Mouse (Mus musculus) intestine, embryonic 15.5 days (tissue): ENCODE measurements around the gene Ssh2. TPM values are rescaled to one million over a fixed set of nuclear protein-coding genes. Genes with fewer than 3 reads are reported as not detected.
A peak's percentile ranks its signal among the peaks of the same experiment; 100 is the strongest.

Experiments
- ATAC-seq: fragments of 200-750 bp; cut with Nextera tagmentation; 2 replicates; pipeline ENCODE4 v1.8.0; 2017; ENCODE audit warnings: moderate TSS enrichment, moderate library complexity
- H3K27ac ChIP-seq: fragments of 300-500 bp; sonication (generic); 2 replicates; pipeline ENCODE4 v1.5.1; 2015; ENCODE audit warnings: mild to moderate bottlenecking, inconsistent platforms
- H3K27me3 ChIP-seq: fragments of 300-500 bp; sonication (generic); replicated peaks from 2 replicates; pipeline ENCODE4 v1.6.1; 2015; ENCODE audit warnings: inconsistent platforms
- H3K36me3 ChIP-seq: fragments of 300-500 bp; sonication (generic); 2 replicates; pipeline ENCODE4 v1.6.1; 2015; ENCODE audit warnings: inconsistent platforms
- H3K4me1 ChIP-seq: fragments of 300-500 bp; sonication (generic); replicated peaks from 2 replicates; pipeline ENCODE4 v1.6.1; 2015; ENCODE audit warnings: inconsistent platforms
- H3K4me2 ChIP-seq: fragments of 300-500 bp; sonication (generic); replicated peaks from 2 replicates; pipeline ENCODE4 v1.6.1; 2015; ENCODE audit warnings: mild to moderate bottlenecking, inconsistent platforms
- H3K4me3 ChIP-seq: fragments of 300-500 bp; sonication (generic); replicated peaks from 2 replicates; pipeline ENCODE4 v1.5.1; 2015; ENCODE audit warnings: inconsistent platforms
- H3K9ac ChIP-seq: fragments of 300-500 bp; sonication (generic); 2 replicates; pipeline ENCODE4 v1.6.1; 2015; ENCODE audit warnings: inconsistent platforms
- H3K9me3 ChIP-seq: fragments of 300-500 bp; sonication (generic); 2 replicates; pipeline ENCODE4 v1.6.1; 2016; ENCODE audit warnings: inconsistent platforms
- WGBS: fragments of 180-500 bp; shearing (Covaris S2); methylation state at CpG from one replicate; pipeline ENCODE4 v1.1.7; 2015; 5-methylcytosine and 5-hydroxymethylcytosine counted together
- polyA plus RNA-seq: library from polyadenylated mRNA; unstranded; fragments of >200 nt; fragmentation: Nextera tagmentation; extraction: Ambion mirVana; gene quantifications from 2 replicates; pipeline ENCODE4 v1.2.1, GENCODE M21; 2015

The Ssh2 gene
- polyA plus RNA-seq, 1 experiment from 2014 or later: 5.7 TPM

GRCm38 (mm10) chr11:77462283-77463100 is 246.4 kb downstream of the Ssh2 start, which contains the start of gene Coro6:
Gene Coro6, plus strand, starts transcription at chr11:77462411.
- Histone ChIP-seq H3K4me1 (peaks cover 14% of the 10 kb centered on the region), H3K36me3 (no peaks in the 10 kb centered on the region), H3K4me2 (peak within 1 kb of the TSS; percentile 99), H3K9me3 (no peaks in the 10 kb centered on the region), H3K4me3 (peak within 1 kb of the TSS; percentile 53), H3K27me3 (peaks cover 51% of the 10 kb centered on the region), H3K9ac (peak within 1 kb of the TSS; percentile 49), H3K27ac (no peak within 1 kb of the TSS)
- ATAC-seq: peak; percentile 81
- WGBS: under 1% methylated on average over 71 of the region's 73 CpGs

DNA sequence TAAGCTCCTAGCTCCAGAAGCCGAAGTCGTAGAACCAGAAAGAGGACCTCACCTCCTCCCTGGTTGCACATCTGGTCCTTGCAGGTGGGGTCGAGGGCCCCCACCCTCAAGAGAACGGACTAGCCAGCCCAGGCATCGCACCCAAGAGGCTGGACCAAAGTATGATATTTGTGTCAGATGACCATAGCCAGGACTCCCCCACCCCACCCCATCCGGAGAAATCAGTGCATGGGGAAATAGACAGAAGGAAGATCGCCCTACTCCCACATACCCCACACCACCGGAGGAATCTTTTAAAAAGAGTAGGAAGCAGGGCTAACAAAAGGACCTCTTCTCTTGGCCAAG is 247.0 kb downstream of the Ssh2 start:
- no peaks in the 10 kb centered on the region for H3K9me3 ChIP-seq
- H3K4me3 ChIP-seq: peak overlapping the region; percentile 53
- WGBS: 39% methylated on average over 8 of the region's 8 CpGs
- peaks cover 57% of the 10 kb centered on the region for H3K27me3 ChIP-seq
- no peaks in the 10 kb centered on the region for H3K36me3 ChIP-seq
- H3K4me2 ChIP-seq: peak overlapping the region; percentile 99
- no peak overlapping the region for H3K9ac ChIP-seq
- ATAC-seq: no peak
- H3K27ac ChIP-seq: no peak overlapping the region
- peaks cover 14% of the 10 kb centered on the region for H3K4me1 ChIP-seq

DNA sequence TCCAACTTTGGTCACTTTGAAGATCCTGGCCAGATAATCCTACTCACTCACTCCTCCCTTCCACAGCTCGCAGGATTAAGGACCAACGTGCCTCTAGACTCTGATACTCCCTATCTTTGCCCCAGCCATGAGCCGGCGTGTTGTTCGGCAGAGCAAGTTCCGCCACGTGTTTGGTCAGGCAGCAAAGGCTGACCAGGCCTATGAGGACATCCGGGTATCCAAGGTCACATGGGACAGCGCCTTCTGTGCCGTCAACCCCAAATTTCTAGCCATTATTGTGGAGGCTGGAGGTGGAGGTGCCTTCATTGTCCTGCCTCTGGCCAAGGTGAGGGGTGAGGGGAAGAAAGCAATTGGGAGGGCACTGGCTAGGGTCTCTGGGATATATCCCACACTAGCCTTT is 247.7 kb downstream of the Ssh2 start:
- Histone ChIP-seq H3K27me3 (peaks cover 61% of the 10 kb centered on the region), H3K36me3 (no peaks in the 10 kb centered on the region), H3K27ac (no peak overlapping the region), H3K9ac (no peak overlapping the region), H3K4me2 (no peak overlapping the region), H3K4me1 (peaks cover 14% of the 10 kb centered on the region), H3K4me3 (no peak overlapping the region), H3K9me3 (no peaks in the 10 kb centered on the region)
- no peak for ATAC-seq
- 74% methylated on average over 10 of the region's 10 CpGs for WGBS

DNA sequence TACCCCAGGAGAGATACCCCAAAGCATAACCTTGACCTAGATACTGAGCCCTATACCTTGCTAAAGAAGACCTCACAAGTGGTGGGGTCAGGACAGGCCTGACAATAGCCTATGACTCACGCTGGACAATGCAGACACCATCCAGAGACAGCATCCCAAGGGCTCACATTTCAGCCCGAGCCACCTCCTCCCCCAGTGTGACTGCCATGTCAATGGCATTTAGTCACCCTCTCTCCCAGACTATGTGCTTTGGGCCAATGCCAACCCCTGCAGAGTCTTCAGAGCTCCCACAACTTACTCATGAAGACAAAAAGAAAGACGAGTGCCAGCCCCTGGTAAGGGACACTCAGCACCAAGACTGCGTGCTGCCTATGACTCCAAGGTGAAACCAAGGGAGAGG is 248.6 kb downstream of the Ssh2 start:
- Histone ChIP-seq H3K9me3 (no peaks in the 10 kb centered on the region), H3K36me3 (no peaks in the 10 kb centered on the region), H3K4me1 (peaks cover 14% of the 10 kb centered on the region), H3K4me3 (no peak overlapping the region), H3K27me3 (peaks cover 61% of the 10 kb centered on the region), H3K27ac (no peak overlapping the region), H3K4me2 (no peak overlapping the region), H3K9ac (no peak overlapping the region)
- no peak for ATAC-seq
- WGBS: 65% methylated on average over 4 of the region's 4 CpGs

- Histone ChIP-seq H3K4me2 (no peak overlapping the region), H3K4me3 (no peak overlapping the region), H3K9ac (no peak overlapping the region), H3K36me3 (no peaks in the 10 kb centered on the region), H3K9me3 (no peaks in the 10 kb centered on the region), H3K27me3 (peaks cover 61% of the 10 kb centered on the region), H3K4me1 (peaks cover 14% of the 10 kb centered on the region), H3K27ac (no peak overlapping the region)
- ATAC-seq: no peak
- 72% methylated on average over 3 of the region's 3 CpGs for WGBS
Measured at GRCm38 (mm10) chr11:77465111-77465510, 249.0 kb downstream of the Ssh2 start.

DNA sequence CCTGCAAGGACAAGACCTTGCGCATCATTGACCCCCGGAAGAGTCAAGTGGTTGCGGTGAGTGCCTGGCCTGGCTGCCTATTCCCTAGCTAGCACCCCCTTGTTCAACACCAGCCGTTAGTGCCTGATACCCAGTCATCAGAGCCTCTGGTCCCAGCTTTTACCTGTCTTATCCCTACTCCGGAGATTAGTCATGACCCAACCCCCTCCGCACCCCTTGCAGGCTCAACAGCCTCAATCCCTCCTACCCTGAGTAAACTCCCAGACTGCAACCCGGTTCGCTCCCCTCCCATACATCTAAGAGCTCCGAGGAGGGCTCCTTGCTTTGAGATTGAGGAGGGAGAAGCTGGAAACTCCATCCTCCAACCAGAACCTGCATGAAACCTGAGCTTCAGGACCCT is 250.5 kb downstream of the Ssh2 start:
- Histone ChIP-seq H3K36me3 (peaks cover 2% of the 10 kb centered on the region; the same call in 1 of the 2 replicates), H3K9ac (no peak overlapping the region)
- ATAC-seq: no peak

GRCm38 (mm10) chr11:77467157-77467556 is 251.1 kb downstream of the Ssh2 start:
- peak; percentile 63 for ATAC-seq
- no peak overlapping the region for H3K4me3 ChIP-seq
- peaks cover 8% of the 10 kb centered on the region for H3K36me3 ChIP-seq
- H3K4me1 ChIP-seq: peaks cover 10% of the 10 kb centered on the region
- no peaks in the 10 kb centered on the region for H3K9me3 ChIP-seq
- no peak overlapping the region for H3K27ac ChIP-seq
- H3K27me3 ChIP-seq: peaks cover 59% of the 10 kb centered on the region
- 5% methylated on average over 25 of the region's 25 CpGs for WGBS
- no peak overlapping the region for H3K9ac ChIP-seq
- peak overlapping the region; percentile 41 for H3K4me2 ChIP-seq

More for the DNA sequence above, 250.5 kb downstream of the Ssh2 start:
- Histone ChIP-seq H3K4me1 (peaks cover 14% of the 10 kb centered on the region), H3K4me2 (peak overlapping the region; percentile 41), H3K27me3 (peaks cover 61% of the 10 kb centered on the region), H3K27ac (no peak overlapping the region), H3K9me3 (no peaks in the 10 kb centered on the region), H3K4me3 (no peak overlapping the region)
- 34% methylated on average over 9 of the region's 9 CpGs for WGBS

- Histone ChIP-seq H3K4me3 (no peak overlapping the region), H3K27ac (no peak overlapping the region), H3K4me2 (peak overlapping the region; percentile 41), H3K27me3 (peaks cover 53% of the 10 kb centered on the region), H3K9ac (no peak overlapping the region), H3K9me3 (no peaks in the 10 kb centered on the region), H3K4me1 (peaks cover 5% of the 10 kb centered on the region), H3K36me3 (peaks cover 9% of the 10 kb centered on the region)
- 16% methylated on average over 20 of the region's 20 CpGs for WGBS
- ATAC-seq: no peak; the same call in 1 of the 2 replicates
Measured at GRCm38 (mm10) chr11:77467784-77468183, 251.7 kb downstream of the Ssh2 start.

GRCm38 (mm10) chr11:77468397-77468796 is 252.3 kb downstream of the Ssh2 start:
- no peak overlapping the region for H3K4me3 ChIP-seq
- 82% methylated on average over 9 of the region's 9 CpGs for WGBS
- H3K9me3 ChIP-seq: no peaks in the 10 kb centered on the region
- no peak for ATAC-seq
- 0 out of 2 replicates have a peak, but pooled peaks cover 3% of the 10 kb centered on the region for H3K4me1 ChIP-seq
- no peak overlapping the region for H3K27ac ChIP-seq
- no peak overlapping the region for H3K4me2 ChIP-seq
- no peak overlapping the region for H3K9ac ChIP-seq
- H3K36me3 ChIP-seq: peaks cover 14% of the 10 kb centered on the region
- peaks cover 47% of the 10 kb centered on the region for H3K27me3 ChIP-seq

DNA sequence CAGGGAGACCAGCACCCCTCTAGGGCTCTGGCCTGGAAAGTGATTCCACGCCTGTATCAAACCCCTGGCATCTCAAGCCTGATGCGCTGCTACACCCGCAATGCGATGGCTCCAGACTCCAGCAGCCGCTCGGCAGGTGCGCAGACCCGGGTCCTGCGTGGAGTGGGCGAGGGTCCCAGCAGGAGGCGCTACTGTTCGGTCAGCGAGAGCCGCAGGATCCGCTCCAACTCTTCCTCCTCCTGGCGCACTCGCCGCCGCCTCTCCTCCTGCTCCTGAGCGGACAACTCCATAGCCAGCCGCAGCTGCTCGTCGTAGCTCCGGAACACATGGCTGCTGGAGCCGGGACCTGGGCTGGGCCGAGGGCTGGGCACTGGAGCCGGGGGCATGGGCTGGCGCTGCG is 255.3 kb downstream of the Ssh2 start:
- H3K4me3 ChIP-seq: no peak overlapping the region
- H3K36me3 ChIP-seq: peaks cover 14% of the 10 kb centered on the region
- no peaks in the 10 kb centered on the region for H3K9me3 ChIP-seq
- no peak overlapping the region for H3K9ac ChIP-seq
- no peak for ATAC-seq
- peaks cover 21% of the 10 kb centered on the region for H3K27me3 ChIP-seq
- no peak overlapping the region for H3K27ac ChIP-seq
- 73% methylated on average over 29 of the region's 29 CpGs for WGBS
- H3K4me2 ChIP-seq: no peak overlapping the region
- H3K4me1 ChIP-seq: 0 out of 2 replicates have a peak, but pooled peaks cover 3% of the 10 kb centered on the region

- H3K4me2 ChIP-seq: no peak overlapping the region
- 0 out of 2 replicates have a peak, but pooled peaks cover 2% of the 10 kb centered on the region for H3K4me1 ChIP-seq
- H3K27ac ChIP-seq: no peak overlapping the region
- H3K27me3 ChIP-seq: peaks cover 7% of the 10 kb centered on the region
- no peaks in the 10 kb centered on the region for H3K9me3 ChIP-seq
- no peak overlapping the region for H3K4me3 ChIP-seq
- H3K36me3 ChIP-seq: peaks cover 14% of the 10 kb centered on the region
- no peak overlapping the region for H3K9ac ChIP-seq
- no peak for ATAC-seq
- 85% methylated on average over 16 of the region's 16 CpGs for WGBS
Measured at GRCm38 (mm10) chr11:77472775-77473174, 256.7 kb downstream of the Ssh2 start.

- Histone ChIP-seq H3K4me3 (no peak overlapping the region), H3K36me3 (peaks cover 14% of the 10 kb centered on the region), H3K9me3 (no peaks in the 10 kb centered on the region), H3K27ac (no peak overlapping the region), H3K4me1 (0 out of 2 replicates have a peak, but pooled peaks cover 2% of the 10 kb centered on the region), H3K27me3 (no peaks in the 10 kb centered on the region), H3K9ac (no peak overlapping the region), H3K4me2 (no peak overlapping the region)
- WGBS: 94% methylated on average over 14 of the region's 14 CpGs
- no peak for ATAC-seq
Measured at GRCm38 (mm10) chr11:77476216-77476615, 260.1 kb downstream of the Ssh2 start.

- Histone ChIP-seq H3K4me2 (no peak overlapping the region), H3K27me3 (no peaks in the 10 kb centered on the region), H3K9me3 (no peaks in the 10 kb centered on the region), H3K4me3 (no peak overlapping the region), H3K36me3 (peaks cover 9% of the 10 kb centered on the region), H3K4me1 (0 out of 2 replicates have a peak, but pooled peaks cover 2% of the 10 kb centered on the region), H3K9ac (no peak overlapping the region), H3K27ac (no peak overlapping the region)
- WGBS: 87% methylated on average over 6 of the region's 6 CpGs
- ATAC-seq: peak; percentile 28; the same call in 1 of the 2 replicates
Measured at GRCm38 (mm10) chr11:77476895-77477294, 260.8 kb downstream of the Ssh2 start.
